Mouse (Mus musculus): ENCODE data around the gene Plekhm2.

DNA sequence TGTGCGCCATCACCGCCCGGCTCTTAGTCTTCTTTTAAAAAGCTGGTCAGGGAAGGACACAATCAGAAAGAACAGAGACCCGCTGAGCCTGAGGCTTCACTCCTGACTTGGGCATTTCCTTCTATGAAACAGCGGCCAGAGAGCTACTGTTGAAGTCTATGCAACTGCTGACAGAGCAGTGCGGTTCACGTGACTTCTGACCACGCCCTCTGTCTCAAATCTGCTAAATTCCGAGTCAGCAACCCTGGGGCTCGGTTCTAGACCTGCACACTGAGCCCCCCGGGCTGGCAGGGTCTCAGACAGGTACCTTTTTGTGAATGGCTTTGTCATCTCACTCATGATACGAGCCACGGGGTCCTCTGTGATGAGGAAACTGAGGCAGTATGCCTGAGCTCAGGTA, 7.6 kb upstream of the Plekhm2 start:
- TF ChIP-seq CTCF (IDR thresholded peaks at IDR 0.05; ENCODE audit: control insufficient read depth, insufficient read depth, insufficient replicate concordance, low read depth, low read length): no peak
- TF ChIP-seq POLR2A (IDR thresholded peaks at IDR 0.05; ENCODE audit: control insufficient read depth, low read depth, low read length): no peak
